Mouse (Mus musculus): Measurements from ENCODE around the gene Gm10153.
"Not testable (repeated sequence)": the region's sequence is repeated elsewhere in the genome, so short reads cannot be mapped to it uniquely, and the experiment has no call there.

The Gm10153 gene

GRCm38 (mm10) chr7:142144507-142144906, 45.7 kb downstream of the Gm10153 start, which contains the start of gene Gm45337:
Gene Gm45337, minus strand, starts transcription at chr7:142144607.
- no peak for DNase-seq (ENCODE audit: low spot score in 2 of 2)

- DNase-seq (ENCODE audit: low spot score in 2 of 2) = not testable (repeated sequence)
Observed at GRCm38 (mm10) chr7:142143506-142144010, 46.6 kb downstream of the Gm10153 start.

GRCm38 (mm10) chr7:142140696-142141095, 49.5 kb downstream of the Gm10153 start:
- no peak for DNase-seq (ENCODE audit: low spot score in 2 of 2)
